Mouse (Mus musculus): ENCODE measurements around the gene Tmed9.
"Not testable (repeated sequence)": the region's sequence is repeated elsewhere in the genome, so short reads cannot be mapped to it uniquely, and the experiment has no call there.

Gene Tmed9

DNA sequence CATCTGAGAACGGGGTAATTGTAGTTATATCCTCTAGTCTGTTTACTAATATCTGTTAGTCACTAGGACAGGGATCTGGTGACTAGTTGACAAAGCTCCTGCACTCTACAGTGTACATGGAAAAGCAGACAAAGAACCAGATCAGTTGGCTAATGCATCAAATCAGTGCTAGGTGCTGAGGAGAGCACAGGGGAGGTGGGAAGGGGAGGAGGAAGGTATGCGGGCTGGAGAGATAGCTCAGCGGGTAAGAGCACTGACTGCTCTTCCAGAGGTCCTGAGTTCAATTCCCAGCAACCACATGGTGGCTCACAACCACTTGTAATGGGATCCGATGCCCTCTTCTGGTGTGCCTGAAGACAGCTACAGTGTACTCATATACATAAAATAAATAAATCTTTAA lies 5.0 kb upstream of the Tmed9 start:
- not testable (repeated sequence) for DNase-seq

DNA sequence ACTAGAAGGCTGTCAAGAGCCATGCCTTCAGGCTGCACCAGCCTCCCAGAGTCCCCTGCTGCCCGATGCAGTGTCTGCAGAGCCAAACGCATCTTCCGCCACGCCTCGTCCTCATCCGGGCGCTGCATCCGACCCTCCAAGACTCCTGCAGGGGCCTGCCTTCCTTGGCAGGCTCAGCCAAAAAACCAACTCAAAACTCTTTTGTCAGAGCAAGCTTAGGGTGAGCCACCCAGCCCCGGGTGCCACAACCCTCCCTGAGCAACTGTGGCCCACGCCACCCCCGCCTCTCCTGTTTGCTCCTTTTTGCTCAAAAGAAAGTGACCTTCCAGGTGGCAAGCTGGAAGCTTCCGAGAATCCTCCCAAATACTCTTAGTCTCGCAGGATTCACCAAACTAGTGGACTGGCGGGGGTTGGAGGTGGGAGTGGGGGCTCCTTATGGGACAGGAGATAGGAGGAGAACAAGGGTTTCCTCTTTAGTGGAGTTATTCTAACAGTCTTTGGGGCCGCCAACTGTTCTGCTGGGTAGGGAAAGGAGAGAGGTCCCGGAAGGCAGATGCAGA lies 3.7 kb upstream of the Tmed9 start:
- DNase-seq, result peak; percentile 45

DNA sequence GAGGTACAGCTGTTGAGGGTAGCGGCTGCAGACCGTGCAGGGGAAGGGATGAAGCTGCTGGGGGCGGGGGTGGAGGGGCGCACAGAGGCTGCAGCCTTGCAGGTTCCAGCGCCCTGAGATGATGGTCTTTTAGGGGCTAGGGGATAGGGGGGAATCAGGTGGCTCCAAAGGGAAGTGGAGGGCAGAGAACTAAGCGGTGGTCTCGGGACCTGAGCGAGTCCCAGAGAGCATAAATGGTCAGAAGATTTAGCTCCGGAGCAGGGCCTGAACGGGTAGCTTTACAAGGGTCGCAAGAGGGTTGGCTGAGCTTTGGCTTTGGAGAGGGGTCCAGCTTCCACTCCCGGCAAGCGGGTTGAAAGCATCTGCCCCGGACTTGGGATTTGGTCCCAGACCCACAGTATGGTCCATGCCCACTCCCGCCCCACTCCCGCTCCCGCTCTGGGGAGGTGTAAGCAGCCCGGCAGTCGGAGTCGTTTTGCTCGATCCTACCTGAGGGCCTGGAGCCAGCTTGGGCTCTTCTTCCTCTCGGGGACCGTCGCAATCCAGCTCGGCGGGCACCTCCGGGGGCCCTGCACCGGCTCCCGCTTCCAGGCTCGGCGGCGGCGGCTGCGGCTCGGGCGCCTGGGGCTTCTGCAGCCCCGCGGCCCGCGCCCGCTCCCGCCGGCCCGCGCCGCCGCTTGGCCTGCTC lies 3.1 kb upstream of the Tmed9 start:
- peak; percentile 59 for DNase-seq

DNA sequence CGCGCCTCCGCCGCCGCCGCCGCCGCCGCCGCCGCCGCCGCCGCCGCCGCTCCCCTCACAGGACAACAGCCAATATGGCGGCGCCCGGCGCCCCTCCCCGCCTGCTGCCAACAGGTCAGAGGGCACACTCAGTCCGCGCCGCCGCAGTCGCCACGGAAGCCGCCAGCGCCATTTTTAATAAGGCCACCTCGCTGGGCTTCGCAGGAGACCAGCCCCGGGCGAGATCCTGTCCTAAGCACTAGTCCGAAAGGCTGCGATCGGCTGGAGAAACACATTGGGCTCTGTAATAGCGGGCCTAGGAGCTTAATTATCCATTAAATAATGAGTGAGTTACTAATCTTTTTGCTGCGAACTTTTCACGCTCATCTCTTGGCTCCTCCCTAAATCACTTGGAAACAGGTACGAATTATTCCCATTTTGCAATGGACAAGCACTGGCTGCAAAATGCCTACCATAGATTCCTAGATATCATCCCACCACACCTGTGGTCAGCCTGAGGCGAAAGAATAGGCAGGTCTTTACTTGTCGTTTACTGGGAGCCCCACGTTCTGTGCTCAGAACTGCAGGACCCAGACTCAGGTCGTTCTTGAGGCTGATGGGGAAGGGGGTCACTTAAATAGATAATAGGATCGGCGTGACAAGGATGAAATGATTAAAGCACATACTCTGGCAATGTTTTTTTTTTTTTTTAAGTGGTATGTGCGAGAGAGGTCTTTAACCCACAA lies 2.3 kb upstream of the Tmed9 start, which contains the start of gene Fam193b:
Gene Fam193b, minus strand, starts transcription at position 94 of the 725 bp plus-strand sequence.
- peak; percentile 96 for DNase-seq

DNA sequence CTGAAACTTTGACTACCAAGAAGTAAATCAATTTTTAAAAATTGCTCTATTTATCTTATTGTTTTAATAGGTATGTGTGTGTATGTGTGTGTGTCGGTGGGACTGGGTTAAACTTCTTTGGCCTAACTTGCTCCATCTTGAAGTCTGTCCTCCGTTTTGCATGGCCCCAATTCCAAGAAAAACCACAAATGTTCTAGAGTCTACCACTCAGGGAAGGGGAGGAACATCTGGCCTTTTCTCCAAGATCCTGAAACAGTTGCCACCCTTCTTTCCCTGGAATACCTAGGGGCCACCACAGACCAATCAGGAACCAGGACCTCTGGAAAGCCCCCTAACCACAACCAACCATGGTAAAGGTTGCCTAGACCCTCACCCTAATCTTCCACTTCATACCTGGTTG lies 1.6 kb upstream of the Tmed9 start:
- no peak for DNase-seq

DNA sequence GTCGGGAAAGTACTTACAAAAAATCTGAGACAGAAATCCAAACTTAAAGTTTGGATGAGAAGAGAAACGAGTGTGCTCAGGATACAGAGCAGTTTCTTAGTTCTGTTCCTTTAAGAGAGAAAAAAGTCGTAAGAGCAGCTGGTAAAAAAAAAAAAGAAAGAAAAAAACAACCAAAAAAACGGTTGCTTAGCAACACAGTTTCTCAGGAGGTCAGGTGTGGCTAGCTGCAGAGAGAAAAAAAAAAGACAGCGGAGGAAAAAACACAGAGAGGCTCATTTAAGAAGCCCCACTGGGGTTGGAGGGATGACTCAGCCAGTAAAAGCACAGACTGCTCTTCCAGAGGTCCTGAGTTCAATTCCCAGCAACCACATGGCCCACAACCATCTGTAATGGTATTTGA lies 789 bp downstream of the Tmed9 start:
- DNase-seq, result no peak

DNA sequence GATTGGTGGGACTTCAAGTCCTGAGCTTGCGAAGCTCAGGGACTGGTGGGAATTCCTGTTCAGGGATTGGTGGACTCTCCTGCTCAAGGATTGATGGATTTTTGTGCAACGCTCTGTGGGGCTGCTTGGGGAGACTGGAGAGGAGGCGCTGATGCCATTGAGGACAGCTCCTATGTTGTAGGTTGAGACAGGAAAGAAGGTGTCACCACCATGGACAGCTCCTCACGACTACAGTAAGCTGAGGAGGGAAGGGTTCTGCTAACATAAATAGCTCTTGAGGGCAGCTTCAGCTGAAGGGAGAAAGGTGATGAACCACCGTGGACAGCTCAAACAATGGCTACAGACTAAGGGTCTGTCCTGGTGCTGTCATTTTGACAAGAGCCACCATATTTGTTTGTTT lies 2.4 kb downstream of the Tmed9 start:
- DNase-seq, result no peak

DNA sequence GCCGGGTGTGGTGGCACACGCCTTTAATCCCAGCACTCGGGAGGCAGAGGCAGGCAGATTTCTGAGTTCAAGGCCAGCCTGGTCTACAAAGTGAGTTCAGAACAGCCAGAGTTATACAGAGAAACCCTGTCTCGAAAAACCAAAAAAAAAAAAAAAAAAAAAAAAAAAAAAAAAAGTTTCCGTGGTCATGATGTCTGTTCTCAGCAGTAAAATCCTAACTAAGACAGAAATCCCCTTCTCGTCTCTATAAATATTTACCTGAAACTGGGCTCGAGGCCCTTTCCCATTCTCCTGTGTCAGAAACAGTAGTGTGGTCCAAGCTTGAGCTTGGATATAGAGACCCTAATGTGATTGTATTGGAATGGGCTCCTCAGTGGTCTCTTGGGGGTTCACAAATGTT lies 3.3 kb downstream of the Tmed9 start:
- DNase-seq, result not testable (repeated sequence)

DNA sequence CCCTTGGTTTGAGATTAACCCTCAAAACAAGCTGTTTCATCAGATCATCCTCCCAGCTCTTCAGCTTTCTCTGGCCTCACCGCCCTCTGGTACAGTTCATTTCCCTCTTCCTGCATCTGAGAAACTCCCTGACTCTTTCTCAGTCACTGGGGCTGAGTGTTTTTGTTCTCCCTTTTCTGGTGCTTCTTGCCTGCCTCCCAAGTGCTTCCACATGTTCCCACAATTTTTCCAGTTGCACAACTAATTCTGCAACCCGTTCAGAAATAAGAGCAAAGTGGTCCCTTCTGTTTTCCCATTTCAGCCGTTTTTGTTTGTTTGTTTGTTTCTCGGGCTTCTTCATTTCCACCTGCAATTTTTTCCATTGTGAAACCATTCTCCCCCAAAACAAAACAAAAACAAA lies 4.6 kb downstream of the Tmed9 start:
- DNase-seq, result no peak

DNA sequence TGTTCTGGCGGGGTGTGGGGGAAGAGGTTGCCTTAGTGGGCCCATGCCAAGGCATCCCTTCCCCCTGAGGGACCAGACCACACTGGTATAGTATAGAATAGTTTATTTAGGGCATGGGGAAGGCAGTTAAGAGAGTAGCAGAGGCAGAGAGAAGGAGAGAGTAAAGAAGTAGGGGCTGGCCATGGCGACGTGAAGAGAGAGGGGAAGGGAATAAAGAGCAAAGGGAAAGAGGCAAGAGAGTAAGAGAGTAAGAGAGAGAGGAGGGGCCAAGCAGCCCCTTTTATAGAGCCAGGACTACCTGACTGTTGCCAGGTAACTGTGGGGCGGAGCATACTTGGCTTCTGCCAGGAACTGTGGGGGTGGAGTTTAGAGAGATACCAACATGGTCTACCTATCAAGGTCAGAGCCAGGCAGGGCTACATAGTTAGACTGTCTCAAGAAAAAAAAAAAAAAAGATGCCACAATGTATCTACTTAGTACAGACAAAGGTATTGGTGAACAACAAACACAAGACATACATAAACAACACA lies 18.5 kb downstream of the Tmed9 start:
- DNase-seq, result no peak

DNA sequence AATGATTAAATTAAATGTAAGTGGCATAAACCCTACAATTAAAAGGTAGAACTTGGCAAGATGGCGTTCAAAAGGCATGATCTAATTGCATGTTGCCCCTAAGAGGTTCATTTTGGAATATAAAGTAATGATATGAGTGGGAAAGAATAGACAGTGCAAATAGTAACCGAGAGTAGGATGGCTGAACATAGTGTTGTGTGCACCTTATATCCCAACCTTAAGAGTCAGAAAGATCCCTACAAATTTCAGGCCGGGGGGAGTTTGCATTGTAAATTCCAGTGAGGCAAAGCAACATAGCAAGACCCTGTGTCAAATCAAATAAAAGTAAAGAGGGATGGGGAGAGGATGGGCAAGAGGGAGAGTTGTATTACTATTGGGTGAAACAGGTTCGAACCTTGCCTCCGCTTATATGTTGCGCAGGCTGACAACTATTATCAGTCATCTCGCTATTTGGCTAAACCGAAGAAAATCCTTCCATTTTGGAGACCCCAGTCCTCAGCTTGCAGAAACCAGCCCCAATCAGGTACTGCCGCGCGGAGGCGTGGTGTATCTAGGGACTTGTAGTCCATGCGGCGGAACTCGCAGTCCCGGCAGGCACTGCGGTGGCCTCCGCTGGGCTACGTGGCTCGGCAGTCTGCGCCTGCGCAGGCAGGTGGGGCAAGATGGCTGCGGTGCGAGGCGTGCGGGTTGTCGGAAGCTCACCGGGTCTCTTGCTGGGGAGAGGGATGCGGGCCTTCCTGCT lies 19.2 kb downstream of the Tmed9 start:
- DNase-seq, result peak; percentile 99

DNA sequence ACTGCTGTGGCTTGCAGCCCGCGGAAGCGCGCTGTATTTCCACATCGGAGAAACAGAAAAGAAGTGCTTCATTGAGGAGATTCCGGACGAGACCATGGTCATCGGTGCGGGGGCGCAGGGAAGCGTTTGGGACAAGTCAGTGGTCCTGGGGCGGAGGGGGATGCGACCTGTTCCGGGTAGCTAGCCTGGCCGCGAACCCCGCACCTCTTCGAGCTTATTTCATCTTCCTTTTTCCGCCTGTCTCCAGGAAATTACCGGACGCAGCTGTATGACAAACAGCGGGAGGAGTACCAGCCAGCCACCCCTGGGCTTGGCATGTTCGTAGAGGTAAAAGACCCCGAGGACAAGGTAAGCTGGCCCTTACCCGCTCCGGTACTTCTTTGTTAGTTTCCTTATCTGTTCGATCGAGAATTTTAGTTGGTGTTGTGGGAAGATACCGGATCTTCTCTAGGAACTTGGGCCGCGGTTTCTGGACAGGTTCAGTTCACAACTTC lies 19.8 kb downstream of the Tmed9 start:
- no peak for DNase-seq

DNA sequence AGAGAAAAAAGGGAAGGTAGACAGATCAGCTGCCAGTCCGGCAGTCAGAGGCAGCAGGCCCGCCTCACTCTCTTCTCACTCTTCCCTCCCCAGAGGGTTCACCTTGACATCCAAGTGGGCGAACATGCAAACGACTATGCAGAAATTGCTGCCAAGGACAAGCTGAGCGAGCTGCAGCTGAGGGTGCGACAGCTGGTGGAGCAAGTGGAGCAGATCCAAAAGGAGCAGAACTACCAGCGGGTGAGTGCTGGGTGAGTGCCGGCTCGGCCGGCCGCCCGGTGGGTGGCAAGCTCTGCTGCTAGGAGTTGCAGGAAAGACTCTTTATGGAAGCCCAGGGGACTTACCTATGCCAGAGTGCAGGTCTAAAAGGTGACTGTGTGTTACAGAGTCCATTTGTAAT lies 21.8 kb downstream of the Tmed9 start:
- no peak for DNase-seq

DNA sequence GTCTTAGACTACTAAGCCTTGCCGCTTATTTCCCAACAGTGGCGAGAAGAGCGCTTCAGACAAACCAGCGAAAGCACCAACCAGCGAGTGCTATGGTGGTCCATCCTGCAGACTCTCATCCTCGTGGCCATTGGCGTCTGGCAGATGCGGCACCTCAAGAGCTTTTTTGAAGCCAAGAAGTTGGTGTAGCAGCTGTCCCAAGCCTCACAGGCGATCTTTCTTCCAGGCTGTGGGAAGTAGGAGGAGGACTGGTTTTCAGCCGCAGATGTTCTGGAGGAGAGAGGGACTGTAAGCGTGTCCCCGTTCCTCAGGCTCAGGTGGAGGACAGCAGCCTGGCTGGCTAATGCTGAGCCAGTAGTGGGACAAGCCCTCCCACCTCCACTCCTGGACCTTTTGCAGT lies 23.3 kb downstream of the Tmed9 start:
- DNase-seq, result no peak

DNA sequence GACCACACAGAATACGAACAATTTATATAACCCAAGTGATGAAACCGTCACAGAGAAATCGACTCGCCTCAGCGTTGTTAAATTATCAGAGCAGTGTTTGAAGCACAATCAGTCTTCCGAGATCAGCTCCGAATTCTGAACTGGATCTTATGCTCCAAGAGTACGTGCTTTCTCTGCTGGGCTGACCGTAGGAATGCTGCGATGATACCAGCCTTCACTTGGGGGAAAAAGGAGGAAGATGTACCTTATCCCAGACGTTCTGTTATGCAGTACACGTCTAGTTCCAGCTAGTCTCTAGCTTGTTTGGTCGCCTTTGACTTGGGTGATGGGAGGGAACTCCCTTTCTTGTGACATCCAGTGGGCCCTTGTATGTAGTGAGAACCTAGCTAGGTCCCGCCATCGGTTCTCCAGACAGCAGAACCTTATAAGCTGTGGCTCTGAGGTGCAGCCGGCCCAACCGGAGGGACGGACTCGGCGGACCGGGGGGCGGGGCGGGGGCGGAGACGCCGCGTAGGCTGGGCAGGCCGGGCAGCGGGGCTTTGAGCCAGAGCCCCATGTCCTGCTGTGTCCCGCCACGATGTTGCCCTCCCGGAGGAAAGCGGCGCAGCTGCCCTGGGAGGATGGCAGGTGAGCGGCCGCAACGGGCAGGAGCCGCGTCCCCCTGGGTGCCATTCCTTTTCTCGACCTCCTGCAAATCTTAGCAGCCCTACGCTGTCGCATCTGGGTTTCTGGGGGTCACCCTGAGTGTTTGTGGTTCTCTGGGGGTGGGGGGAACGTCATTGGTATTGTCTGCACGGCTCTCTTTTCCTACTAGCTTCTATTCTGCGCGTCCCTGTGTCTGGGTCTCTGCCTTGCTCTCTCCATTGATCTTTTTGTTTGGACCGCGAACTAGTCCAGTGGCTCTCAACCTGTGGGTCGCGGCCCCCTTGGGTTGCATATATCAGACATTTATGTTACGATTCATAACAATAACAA lies 26.3 kb downstream of the Tmed9 start, which contains the start of gene B4galt7:
Gene B4galt7, plus strand, starts transcription at position 331 of the 975 bp plus-strand sequence.
- peak; percentile 88 for DNase-seq

DNA sequence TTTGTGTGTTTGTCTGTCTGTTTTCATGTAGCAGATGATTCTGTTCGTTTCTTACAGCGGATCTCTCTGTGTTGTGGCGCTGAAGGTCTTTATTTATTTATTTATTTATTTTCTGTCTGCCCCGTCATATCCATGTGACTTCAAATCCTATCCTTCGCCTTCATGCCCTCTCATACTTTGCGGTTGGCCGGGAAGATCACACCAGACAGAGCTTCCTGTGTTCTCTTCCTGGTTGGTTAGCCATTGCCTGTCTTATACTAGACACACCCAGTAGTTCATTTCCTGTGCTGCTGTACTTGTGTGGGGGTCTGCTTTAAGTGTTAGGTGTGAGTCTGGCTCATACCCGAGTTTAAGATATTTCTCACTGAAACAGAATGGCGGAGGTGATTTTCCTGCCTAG lies 27.1 kb downstream of the Tmed9 start:
- DNase-seq, result peak; percentile 9

DNA sequence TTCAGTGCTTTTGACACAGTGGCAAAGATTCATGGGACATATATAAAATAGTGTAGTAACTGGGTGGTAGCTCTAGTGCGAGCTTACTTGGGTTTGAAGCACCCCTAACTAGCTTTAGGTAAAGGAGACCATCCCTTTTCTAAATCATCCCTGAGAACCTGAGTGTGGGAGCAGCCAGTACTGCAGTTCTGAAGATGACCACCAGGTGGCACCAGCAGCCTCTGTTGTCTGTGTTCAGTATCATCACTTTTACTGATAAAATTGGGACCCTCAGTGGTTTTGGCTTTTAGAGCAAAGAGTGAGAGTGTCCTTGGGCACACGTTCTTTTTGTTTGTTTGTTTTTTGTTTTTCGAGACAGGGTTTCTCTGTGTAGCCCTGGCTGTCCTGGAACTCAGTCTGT lies 28.1 kb downstream of the Tmed9 start:
- DNase-seq, result peak; percentile 73

DNA sequence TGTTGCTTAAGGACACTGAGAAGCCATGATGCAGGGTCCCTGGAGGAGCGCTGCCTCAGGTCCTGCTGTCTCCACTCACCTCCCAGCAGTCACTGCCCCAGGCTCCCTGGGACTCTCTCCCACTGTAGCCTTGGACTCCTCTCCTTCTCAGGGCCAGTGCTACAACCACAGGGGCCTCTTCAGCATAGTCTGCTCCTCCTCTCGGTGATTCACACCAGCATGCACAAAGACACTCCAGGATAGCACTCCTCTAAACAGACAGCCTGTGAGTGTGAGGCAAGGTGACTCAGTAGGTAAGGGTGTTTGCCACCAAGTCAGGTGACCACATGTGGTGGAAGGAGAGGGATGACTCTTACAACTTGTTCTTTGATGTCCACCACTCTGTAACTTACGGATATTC lies 31.1 kb downstream of the Tmed9 start:
- DNase-seq, result no peak

DNA sequence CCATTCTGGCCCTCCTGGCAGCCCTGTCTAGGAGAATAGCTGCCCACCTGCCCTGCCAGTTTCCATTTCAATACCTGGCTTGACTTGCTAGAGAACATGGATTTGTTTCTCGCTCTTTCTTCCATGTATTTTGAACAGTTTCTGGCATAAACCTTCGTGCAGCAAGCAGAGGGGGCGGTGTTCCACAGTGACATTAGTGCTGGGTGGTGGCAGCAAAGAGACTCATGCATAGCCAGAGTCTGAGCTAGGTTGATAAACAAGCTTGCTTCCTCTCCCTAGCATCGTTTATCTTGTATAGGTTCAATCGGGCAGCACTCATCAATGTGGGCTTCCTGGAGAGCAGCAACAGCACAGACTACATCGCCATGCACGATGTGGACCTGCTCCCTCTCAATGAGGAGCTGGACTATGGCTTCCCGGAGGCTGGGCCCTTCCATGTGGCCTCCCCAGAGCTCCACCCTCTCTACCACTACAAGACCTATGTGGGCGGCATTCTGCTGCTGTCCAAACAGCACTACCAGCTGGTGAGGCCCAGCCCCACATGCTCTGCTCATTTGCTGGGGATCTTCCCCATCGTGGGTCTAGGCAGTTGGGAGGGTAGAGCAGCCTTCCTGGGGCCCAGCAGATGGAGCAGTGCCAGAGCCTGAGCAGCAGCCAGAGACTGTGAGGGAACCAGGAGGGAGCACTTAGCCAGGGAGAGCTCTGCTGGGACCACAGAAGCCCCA lies 33.5 kb downstream of the Tmed9 start:
- no peak for DNase-seq

DNA sequence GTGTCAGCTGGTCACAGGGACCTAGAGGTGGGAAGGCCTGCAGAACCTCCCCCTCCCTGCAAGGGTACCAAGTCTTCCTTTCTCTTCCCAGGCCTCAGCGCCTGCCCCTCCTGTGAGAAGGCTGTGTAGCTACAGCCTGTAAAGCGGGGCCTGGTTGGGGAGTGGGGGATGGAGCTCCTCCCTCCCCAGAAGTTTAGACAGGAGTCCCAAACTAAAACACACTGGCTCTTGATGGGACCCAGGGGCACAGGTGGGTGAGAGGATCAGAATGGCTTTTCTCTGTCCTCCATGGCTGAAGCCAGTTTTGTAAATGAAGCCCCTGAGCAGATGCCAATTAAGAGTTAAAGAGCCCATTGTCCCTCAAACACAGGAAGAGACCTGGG lies 34.1 kb downstream of the Tmed9 start:
- no peak for DNase-seq

DNA sequence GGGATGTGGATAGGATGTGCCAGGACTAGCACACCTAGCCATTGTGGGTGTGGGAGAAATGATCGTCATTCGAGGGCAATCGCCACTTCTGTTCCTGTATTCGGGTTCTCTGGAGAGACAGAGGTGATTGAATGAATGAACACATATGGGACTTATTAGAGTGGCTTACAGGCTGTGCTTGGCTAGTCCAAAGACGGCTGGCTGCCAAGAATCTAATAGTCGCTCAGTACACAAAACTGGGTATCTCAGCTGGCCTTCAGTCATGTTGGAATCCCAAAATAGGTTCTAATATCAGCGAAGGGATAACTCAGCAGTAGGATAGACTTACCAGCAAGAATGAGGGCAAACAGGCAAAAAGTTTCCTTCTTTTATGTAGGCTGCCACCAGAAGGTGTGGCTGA lies 38.5 kb downstream of the Tmed9 start:
- DNase-seq, result no peak
